ENCODE assay signal across 8 mouse cellular contexts in the genomic region with DNA sequence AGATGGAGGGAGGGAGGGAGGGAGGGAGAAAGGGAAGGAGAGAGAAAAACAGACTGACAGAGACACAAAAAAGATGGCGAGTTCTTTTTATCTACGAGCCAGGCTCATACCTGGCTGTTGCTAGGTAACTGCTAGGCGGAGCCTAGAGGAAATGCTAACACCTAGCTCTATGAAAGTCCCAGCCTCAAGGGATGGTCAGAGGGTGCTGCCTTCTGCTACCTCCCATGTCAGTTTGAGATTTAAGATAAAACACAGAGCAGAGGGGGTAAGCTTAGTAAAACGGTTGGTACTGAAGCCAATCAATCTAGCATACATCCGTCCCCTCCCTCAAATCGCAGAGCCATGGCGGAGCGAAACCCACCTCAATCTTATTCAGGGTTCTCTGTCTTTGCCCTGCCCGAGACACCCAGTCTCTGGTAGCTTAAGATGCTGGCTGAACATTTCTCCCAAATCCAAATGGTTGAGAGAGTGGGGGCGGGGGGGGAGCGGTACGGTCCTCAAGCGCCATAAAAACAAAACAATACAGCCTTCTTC. TPM values are rescaled to one million over a fixed set of nuclear protein-coding genes. Genes with fewer than 3 reads are reported as not detected.
A peak's percentile ranks its signal among the peaks of the same experiment; 100 is the strongest.
DNase-seq lines count a peak whose midpoint lies in the region; ATAC-seq lines count a peak whose summit lies in the region.

No protein-coding gene starts in this region.

- H3K27me3 ChIP-seq in heart, embryonic 10.5 days (ENCODE audit: insufficient read depth, poor library complexity, severe bottlenecking): peaks cover 33% of the 10 kb centered on the region
- no peaks in the 10 kb centered on the region for H3K27me3 ChIP-seq in hindbrain, embryonic 15.5 days

- ATAC-seq in hindbrain, embryonic 15.5 days (ENCODE audit: low FRiP score, low read depth): peak; percentile 77

- peak overlapping the region; percentile 74 for H3K9ac ChIP-seq in hindbrain, embryonic 15.5 days

- no peak for DNase-seq in heart, embryonic 10.5 days (ENCODE audit: low spot score)
- no peak for DNase-seq in heart, adult 8-10 months (ENCODE audit: low spot score)
- peak; percentile 21 for DNase-seq in lung, postnatal 14 days
- DNase-seq in right cerebral cortex, postnatal 36 days (ENCODE audit: low spot score in 2 of 2): no peak
- no peak for DNase-seq in spleen, adult 12 weeks (ENCODE audit: low spot score)
- DNase-seq in urinary bladder, postnatal 25 days (ENCODE audit: low spot score): no peak

- no peaks in the 10 kb centered on the region for H3K9me3 ChIP-seq in heart, embryonic 10.5 days
- H3K9me3 ChIP-seq in hindbrain, embryonic 15.5 days: no peaks in the 10 kb centered on the region

- H3K4me1 ChIP-seq in heart, embryonic 10.5 days: peaks cover 44% of the 10 kb centered on the region
- peaks cover 14% of the 10 kb centered on the region for H3K4me1 ChIP-seq in brown adipose tissue, adult 24 weeks (ENCODE audit: control insufficient read depth, insufficient read depth, insufficient read length, low read length)
- peaks cover 40% of the 10 kb centered on the region for H3K4me1 ChIP-seq in hindbrain, embryonic 15.5 days (replicated peaks)

- peak overlapping the region; percentile 83 for H3K27ac ChIP-seq in heart, embryonic 10.5 days
- no peak overlapping the region for H3K27ac ChIP-seq in brown adipose tissue, adult 24 weeks (replicated peaks; ENCODE audit: low read depth, low read length)
- H3K27ac ChIP-seq in hindbrain, embryonic 15.5 days (replicated peaks): peak overlapping the region; percentile 95

- 2% methylated on average over 13 of the region's 13 CpGs for WGBS in heart, embryonic 10.5 days
- 2% methylated on average over 13 of the region's 13 CpGs for WGBS in hindbrain, embryonic 15.5 days

- peak overlapping the region; percentile 64 for H3K4me3 ChIP-seq in heart, embryonic 10.5 days
- H3K4me3 ChIP-seq in brown adipose tissue, adult 24 weeks (ENCODE audit: insufficient read depth, low read depth, low read length): peak overlapping the region; percentile 71
- peak overlapping the region; percentile 49 for H3K4me3 ChIP-seq in hindbrain, embryonic 15.5 days

- H3K36me3 ChIP-seq in heart, embryonic 10.5 days: no peaks in the 10 kb centered on the region
- H3K36me3 ChIP-seq in hindbrain, embryonic 15.5 days: no peaks in the 10 kb centered on the region

- H3K4me2 ChIP-seq in hindbrain, embryonic 15.5 days: peak overlapping the region; percentile 86

RNA-seq across cellular contexts. Expression of a gene that starts 27.0 kb away (rescaled TPM):
- 52.5 and 54.8 TPM in 2 replicates for polyA plus RNA-seq in heart, embryonic 10.5 days (2016; fragmentation: Nextera tagmentation; extraction: Ambion mirVana)
- total RNA-seq in heart, adult 8-10 months (2022): 10 to 100 TPM; 56.7 to 80.1 (median 58.6) TPM
- 33.0 and 42.2 TPM in 2 replicates for polyA plus RNA-seq in brown adipose tissue, adult 24 weeks (2012; ENCODE audit: insufficient read depth, insufficient read length, missing spikeins)
- 66.0 and 71.3 TPM in 2 replicates for polyA plus RNA-seq in hindbrain, embryonic 15.5 days (2015; fragmentation: Nextera tagmentation; extraction: Ambion mirVana)
